Mouse (Mus musculus): ENCODE measurements around the gene Taf10. TPM values are rescaled to one million over a fixed set of nuclear protein-coding genes. Genes with fewer than 3 reads are reported as not detected.
"Not testable (repeated sequence)": the region's sequence is repeated elsewhere in the genome, so short reads cannot be mapped to it uniquely, and the experiment has no call there.

The Taf10 gene
- total RNA-seq, 2 experiments from 2014 or later: 116 to 119 TPM

- no peak for DNase-seq (ENCODE audit: low spot score in 2 of 2)
- intact Hi-C loops (cut with DNase I): no loop called here
These were observed 17.8 kb upstream of the Taf10 start for GRCm38 (mm10) chr7:105761813-105762484.

GRCm38 (mm10) chr7:105753281-105753680 is 9.1 kb upstream of the Taf10 start:
- DNase-seq (ENCODE audit: low spot score in 2 of 2): no peak
- intact Hi-C loops (cut with DNase I): loop anchor here (2.0 kb wide), 1 partner anchor 58 kb away; the partner anchor contains the start of gene Mrpl17

- intact Hi-C loops (cut with DNase I): loop anchor here (2.0 kb wide), 1 partner anchor 58 kb away; the partner anchor contains the start of gene Mrpl17
- DNase-seq (ENCODE audit: low spot score in 2 of 2): no peak
These were observed 8.6 kb upstream of the Taf10 start for GRCm38 (mm10) chr7:105752716-105753115.

GRCm38 (mm10) chr7:105751491-105752433 is 7.6 kb upstream of the Taf10 start, which contains the start of gene Tpp1:
Gene Tpp1, minus strand, starts transcription at chr7:105752235.
- intact Hi-C loops (cut with DNase I): loop anchor here (2.0 kb wide), 1 partner anchor 59 kb away; the partner anchor contains the start of gene Mrpl17
- DNase-seq (ENCODE audit: low spot score in 2 of 2): peak; percentile 95 to 98

GRCm38 (mm10) chr7:105747776-105748175 is 3.6 kb upstream of the Taf10 start:
- intact Hi-C loops (cut with DNase I): loop anchor here (2.0 kb wide), 1 partner anchor 21 kb away; no protein-coding TSS in a partner anchor
- DNase-seq (ENCODE audit: low spot score in 2 of 2): no peak

GRCm38 (mm10) chr7:105743246-105743925 is 775 bp downstream of the Taf10 start:
- DNase-seq (ENCODE audit: low spot score in 2 of 2); intact Hi-C loops (cut with DNase I): not testable (repeated sequence)

GRCm38 (mm10) chr7:105742539-105743215 is 1.5 kb downstream of the Taf10 start:
- intact Hi-C loops (cut with DNase I); DNase-seq (ENCODE audit: low spot score in 2 of 2): not testable (repeated sequence)

GRCm38 (mm10) chr7:105741978-105742377 is 2.2 kb downstream of the Taf10 start:
- no peak for DNase-seq (ENCODE audit: low spot score in 2 of 2)
- intact Hi-C loops (cut with DNase I): no loop called here

- intact Hi-C loops (cut with DNase I): no loop called here
- DNase-seq (ENCODE audit: low spot score in 2 of 2): no peak
These were observed 3.3 kb downstream of the Taf10 start for GRCm38 (mm10) chr7:105740851-105741250.

- intact Hi-C loops (cut with DNase I): no loop called here
- DNase-seq (ENCODE audit: low spot score in 2 of 2): no peak
These were observed 3.9 kb downstream of the Taf10 start for GRCm38 (mm10) chr7:105740089-105740795.

- DNase-seq (ENCODE audit: low spot score in 2 of 2): no peak
- intact Hi-C loops (cut with DNase I): loop anchor here (10.0 kb wide), 1 partner anchor 94 kb away; the partner anchor contains the start of genes Arfip2, Gm45799 and Timm10b
These were observed 5.2 kb downstream of the Taf10 start for GRCm38 (mm10) chr7:105738948-105739347.

- intact Hi-C loops (cut with DNase I): loop anchor here (10.0 kb wide), 1 partner anchor 93 kb away; the partner anchor contains the start of genes Arfip2, Gm45799 and Timm10b
- DNase-seq (ENCODE audit: low spot score in 2 of 2): no peak
These were observed 5.9 kb downstream of the Taf10 start for GRCm38 (mm10) chr7:105738286-105738685.

GRCm38 (mm10) chr7:105737648-105738047 is 6.5 kb downstream of the Taf10 start:
- DNase-seq (ENCODE audit: low spot score in 2 of 2): no peak
- intact Hi-C loops (cut with DNase I): loop anchor here (10.0 kb wide), 1 partner anchor 93 kb away; the partner anchor contains the start of genes Arfip2, Gm45799 and Timm10b

GRCm38 (mm10) chr7:105736911-105737521 is 7.1 kb downstream of the Taf10 start, which contains the start of gene Rrp8:
Gene Rrp8, minus strand, starts transcription at chr7:105737385.
- intact Hi-C loops (cut with DNase I): loop anchor here (10.0 kb wide), 1 partner anchor 92 kb away; the partner anchor contains the start of genes Arfip2, Gm45799 and Timm10b
- peak; percentile 27 to 51 for DNase-seq (ENCODE audit: low spot score in 2 of 2)

GRCm38 (mm10) chr7:105736264-105736901 is 7.8 kb downstream of the Taf10 start, which contains the start of gene Ilk:
Gene Ilk, plus strand, starts transcription at chr7:105736592.
- peak; percentile 93 to 95 for DNase-seq (ENCODE audit: low spot score in 2 of 2)
- intact Hi-C loops (cut with DNase I): loop anchor here (10.0 kb wide), 1 partner anchor 92 kb away; the partner anchor contains the start of genes Arfip2, Gm45799 and Timm10b

- intact Hi-C loops (cut with DNase I): loop anchor here (2.0 to 10.0 kb wide), 2 partner anchors 75 to 91 kb away; partner anchors contain the start of genes Arfip2, Gm45799, Mrpl17 and Timm10b
These were observed 8.7 kb downstream of the Taf10 start for GRCm38 (mm10) chr7:105735464-105735863.

GRCm38 (mm10) chr7:105734826-105735225 is 9.3 kb downstream of the Taf10 start:
- DNase-seq (ENCODE audit: low spot score in 2 of 2): no peak
- intact Hi-C loops (cut with DNase I): loop anchor here (2.0 to 10.0 kb wide), 2 partner anchors 76 to 90 kb away; partner anchors contain the start of genes Arfip2, Gm45799, Mrpl17 and Timm10b

More at GRCm38 (mm10) chr7:105735464-105735863, 8.7 kb downstream of the Taf10 start:
- not testable (repeated sequence) for DNase-seq (ENCODE audit: low spot score in 2 of 2)
